Mouse (Mus musculus): ENCODE results near the gene Skiv2l. TPM values are rescaled to one million over a fixed set of nuclear protein-coding genes. Genes with fewer than 3 reads are reported as not detected.

Skiv2l gene
- polyA plus RNA-seq, 1 experiment from 2014 or later = 65.8 TPM

Small RNA genes within 50 kb of the gene (microRNA-seq; reads per million reads assigned to microRNA genes)
- gene Mir6970 (2.2 reads per million), gene Mir6971 (3.3 reads per million, percentile 5 among the genes with 10 or more reads in this experiment), gene Mir6972 (not detected)

Other genes starting within 250 kb of the Skiv2l start
- 214 and 228 TPM in 2 replicates for gene Rnf5, start 246.5 kb downstream of the Skiv2l start, polyA plus RNA-seq (2016; fragmentation: Nextera tagmentation; extraction: Ambion mirVana)
- 76.9 and 79.0 TPM in 2 replicates for gene Agpat1, start 245.9 kb downstream of the Skiv2l start, polyA plus RNA-seq (2016; fragmentation: Nextera tagmentation; extraction: Ambion mirVana)
- gene Egfl8, start 234.2 kb downstream of the Skiv2l start, polyA plus RNA-seq (2016; fragmentation: Nextera tagmentation; extraction: Ambion mirVana) = 5.3 and 7.4 TPM in 2 replicates
- gene Ppt2, start 221.7 kb downstream of the Skiv2l start, polyA plus RNA-seq (2016; fragmentation: Nextera tagmentation; extraction: Ambion mirVana) = 20.9 and 21.7 TPM in 2 replicates
- gene Prrt1, start 220.7 kb downstream of the Skiv2l start, polyA plus RNA-seq (2016; fragmentation: Nextera tagmentation; extraction: Ambion mirVana) = 3.0 and 3.1 TPM in 2 replicates
- 15.7 and 16.2 TPM in 2 replicates for gene Fkbpl, start 205.4 kb downstream of the Skiv2l start, polyA plus RNA-seq (2016; fragmentation: Nextera tagmentation; extraction: Ambion mirVana)
- gene Atf6b, start 203.1 kb downstream of the Skiv2l start, polyA plus RNA-seq (2016; fragmentation: Nextera tagmentation; extraction: Ambion mirVana) = 114 and 119 TPM in 2 replicates
- 0.04 and 0.05 TPM in 2 replicates for gene Tnxb, start 179.7 kb downstream of the Skiv2l start, polyA plus RNA-seq (2016; fragmentation: Nextera tagmentation; extraction: Ambion mirVana)
- gene C4b, start 106.3 kb downstream of the Skiv2l start, polyA plus RNA-seq (2016; fragmentation: Nextera tagmentation; extraction: Ambion mirVana) = not detected in 2 replicates
- gene Cyp21a1, start 45.6 kb downstream of the Skiv2l start, polyA plus RNA-seq (2016; fragmentation: Nextera tagmentation; extraction: Ambion mirVana) = not detected in 2 replicates
- 25.0 and 26.7 TPM in 2 replicates for gene Stk19, start 13.3 kb downstream of the Skiv2l start, polyA plus RNA-seq (2016; fragmentation: Nextera tagmentation; extraction: Ambion mirVana)
- 62.5 and 70.2 TPM in 2 replicates for gene Dxo, start 13.2 kb downstream of the Skiv2l start, polyA plus RNA-seq (2016; fragmentation: Nextera tagmentation; extraction: Ambion mirVana)
- gene Nelfe, start 181 bp upstream of the Skiv2l start, polyA plus RNA-seq (2016; fragmentation: Nextera tagmentation; extraction: Ambion mirVana) = 95.2 and 111 TPM in 2 replicates
- 2.2 TPM in 2 replicates for gene Cfb, start 12.3 kb upstream of the Skiv2l start, polyA plus RNA-seq (2016; fragmentation: Nextera tagmentation; extraction: Ambion mirVana)
- 12.0 and 12.8 TPM in 2 replicates for gene Zbtb12, start 29.3 kb upstream of the Skiv2l start, polyA plus RNA-seq (2016; fragmentation: Nextera tagmentation; extraction: Ambion mirVana)
- gene Gm20547, start 31.8 kb upstream of the Skiv2l start, polyA plus RNA-seq (2016; fragmentation: Nextera tagmentation; extraction: Ambion mirVana) = 0.10 and 0.29 TPM in 2 replicates
- gene C2, start 48.1 kb upstream of the Skiv2l start, polyA plus RNA-seq (2016; fragmentation: Nextera tagmentation; extraction: Ambion mirVana) = 1.4 and 2.6 TPM in 2 replicates
- gene Ehmt2, start 48.3 kb upstream of the Skiv2l start, polyA plus RNA-seq (2016; fragmentation: Nextera tagmentation; extraction: Ambion mirVana) = 110 and 113 TPM in 2 replicates
- 0.13 and 0.15 TPM in 2 replicates for gene Slc44a4, start 64.3 kb upstream of the Skiv2l start, polyA plus RNA-seq (2016; fragmentation: Nextera tagmentation; extraction: Ambion mirVana)
- 25.2 and 28.2 TPM in 2 replicates for gene Neu1, start 81.0 kb upstream of the Skiv2l start, polyA plus RNA-seq (2016; fragmentation: Nextera tagmentation; extraction: Ambion mirVana)
- gene Hspa1b, start 109.0 kb upstream of the Skiv2l start, polyA plus RNA-seq (2016; fragmentation: Nextera tagmentation; extraction: Ambion mirVana) = 0.08 and 0.25 TPM in 2 replicates
- 0.99 TPM in 1 of 2 replicates, not detected in the other for gene Gm20481, start 119.7 kb upstream of the Skiv2l start, polyA plus RNA-seq (2016; fragmentation: Nextera tagmentation; extraction: Ambion mirVana)
- gene Hspa1a, start 121.9 kb upstream of the Skiv2l start, polyA plus RNA-seq (2016; fragmentation: Nextera tagmentation; extraction: Ambion mirVana) = 2.2 and 3.1 TPM in 2 replicates
- 1.3 TPM in 2 replicates for gene Hspa1l, start 122.5 kb upstream of the Skiv2l start, polyA plus RNA-seq (2016; fragmentation: Nextera tagmentation; extraction: Ambion mirVana)
- gene Lsm2, start 131.7 kb upstream of the Skiv2l start, polyA plus RNA-seq (2016; fragmentation: Nextera tagmentation; extraction: Ambion mirVana) = 128 and 158 TPM in 2 replicates
- 109 and 110 TPM in 2 replicates for gene Vars, start 150.8 kb upstream of the Skiv2l start, polyA plus RNA-seq (2016; fragmentation: Nextera tagmentation; extraction: Ambion mirVana)
- gene Vwa7, start 166.4 kb upstream of the Skiv2l start, polyA plus RNA-seq (2016; fragmentation: Nextera tagmentation; extraction: Ambion mirVana) = 0.12 and 0.20 TPM in 2 replicates
- gene Sapcd1, start 177.8 kb upstream of the Skiv2l start, polyA plus RNA-seq (2016; fragmentation: Nextera tagmentation; extraction: Ambion mirVana) = 2.4 and 3.6 TPM in 2 replicates
- 3.0 and 3.1 TPM in 2 replicates for gene Msh5, start 196.5 kb upstream of the Skiv2l start, polyA plus RNA-seq (2016; fragmentation: Nextera tagmentation; extraction: Ambion mirVana)
- gene Clic1, start 199.8 kb upstream of the Skiv2l start, polyA plus RNA-seq (2016; fragmentation: Nextera tagmentation; extraction: Ambion mirVana) = 157 and 159 TPM in 2 replicates
- 512 and 517 TPM in 2 replicates for gene Ddah2, start 208.8 kb upstream of the Skiv2l start, polyA plus RNA-seq (2016; fragmentation: Nextera tagmentation; extraction: Ambion mirVana)
- gene Ly6g6c, start 215.2 kb upstream of the Skiv2l start, polyA plus RNA-seq (2016; fragmentation: Nextera tagmentation; extraction: Ambion mirVana) = not detected in 2 replicates
- 0.46 and 0.52 TPM in 2 replicates for gene Mpig6b, start 216.0 kb upstream of the Skiv2l start, polyA plus RNA-seq (2016; fragmentation: Nextera tagmentation; extraction: Ambion mirVana)
- gene Ly6g6e, start 226.7 kb upstream of the Skiv2l start, polyA plus RNA-seq (2016; fragmentation: Nextera tagmentation; extraction: Ambion mirVana) = not detected in 2 replicates
- 2.1 and 2.3 TPM in 2 replicates for gene Ly6g6d, start 227.9 kb upstream of the Skiv2l start, polyA plus RNA-seq (2016; fragmentation: Nextera tagmentation; extraction: Ambion mirVana)
- 0.47 and 0.62 TPM in 2 replicates for gene Ly6g6f, start 235.4 kb upstream of the Skiv2l start, polyA plus RNA-seq (2016; fragmentation: Nextera tagmentation; extraction: Ambion mirVana)
- gene Abhd16a, start 239.1 kb upstream of the Skiv2l start, polyA plus RNA-seq (2016; fragmentation: Nextera tagmentation; extraction: Ambion mirVana) = 78.6 and 81.1 TPM in 2 replicates

All from hindbrain, embryonic 12.5 days (tissue).